Mouse (Mus musculus) neural tube, embryonic 12.5 days (tissue): ENCODE measurements at regions not wholly inside any gene's neighbourhood (a gene's known extent, or its start where the extent isn't known, plus 50 kb on each side); places are given as distances from the start of the nearest gene placed in this dataset.

Experiments used
- ATAC-seq: fragments of 200-750 bp; cut with Nextera tagmentation; 2 replicates; pipeline ENCODE4 v1.8.0; 2017; ENCODE audit warnings: low read depth, mild to moderate bottlenecking, moderate TSS enrichment, moderate library complexity; ENCODE audit not compliant: low FRiP score
- H3K27ac ChIP-seq: fragments of 300-500 bp; sonication (generic); 2 replicates; pipeline ENCODE4 v1.5.1; 2016
- H3K27me3 ChIP-seq: fragments of 300-500 bp; sonication (generic); replicated peaks from 2 replicates; pipeline ENCODE4 v1.6.1; 2016; ENCODE audit warnings: mild to moderate bottlenecking
- H3K36me3 ChIP-seq: fragments of 300-500 bp; sonication (generic); 2 replicates; pipeline ENCODE4 v1.6.1; 2016; ENCODE audit warnings: mild to moderate bottlenecking
- H3K4me1 ChIP-seq: fragments of 300-500 bp; sonication (generic); 2 replicates; pipeline ENCODE4 v1.6.1; 2016
- H3K4me2 ChIP-seq: fragments of 300-500 bp; sonication (generic); replicated peaks from 2 replicates; pipeline ENCODE4 v1.6.1; 2016; ENCODE audit warnings: mild to moderate bottlenecking
- H3K4me3 ChIP-seq: fragments of 300-500 bp; sonication (generic); 2 replicates; pipeline ENCODE4 v1.5.1; 2016
- H3K9ac ChIP-seq: fragments of 300-500 bp; sonication (generic); 2 replicates; pipeline ENCODE4 v1.6.1; 2016; ENCODE audit warnings: mild to moderate bottlenecking
- H3K9me3 ChIP-seq: fragments of 300-500 bp; sonication (generic); 2 replicates; pipeline ENCODE4 v1.6.1; 2016; ENCODE audit warnings: mild to moderate bottlenecking
- WGBS: fragments of 180-500 bp; shearing (Covaris S2); methylation state at CpG from one replicate; pipeline ENCODE4 v1.1.7; 2016; 5-methylcytosine and 5-hydroxymethylcytosine counted together

- Histone ChIP-seq H3K9me3 (no peaks in the 10 kb centered on the region), H3K27ac (no peak overlapping the region), H3K9ac (no peak overlapping the region), H3K4me2 (no peak overlapping the region), H3K27me3 (no peaks in the 10 kb centered on the region), H3K4me3 (no peak overlapping the region), H3K36me3 (no peaks in the 10 kb centered on the region), H3K4me1 (no peaks in the 10 kb centered on the region)
- 81% methylated on average over 4 of the region's 4 CpGs for WGBS
- ATAC-seq: no peak
Observed at GRCm38 (mm10) chr14:109941944-109942343, 813.0 kb downstream of the Slitrk6 start.

GRCm38 (mm10) chr14:109941162-109941561 is 813.8 kb downstream of the Slitrk6 start:
- Histone ChIP-seq H3K4me1 (no peaks in the 10 kb centered on the region), H3K9ac (no peak overlapping the region), H3K36me3 (no peaks in the 10 kb centered on the region), H3K27me3 (no peaks in the 10 kb centered on the region), H3K27ac (no peak overlapping the region), H3K4me2 (no peak overlapping the region), H3K9me3 (no peaks in the 10 kb centered on the region), H3K4me3 (no peak overlapping the region)
- no peak for ATAC-seq
- WGBS: 86% methylated on average over 1 of the region's 1 CpGs

GRCm38 (mm10) chr14:109937432-109937831 is 817.5 kb downstream of the Slitrk6 start:
- Histone ChIP-seq H3K4me2 (no peak overlapping the region), H3K36me3 (no peaks in the 10 kb centered on the region), H3K4me3 (no peak overlapping the region), H3K9me3 (no peaks in the 10 kb centered on the region), H3K27ac (no peak overlapping the region), H3K9ac (no peak overlapping the region), H3K27me3 (no peaks in the 10 kb centered on the region), H3K4me1 (no peaks in the 10 kb centered on the region)
- no peak for ATAC-seq
- WGBS: 91% methylated on average over 6 of the region's 6 CpGs

GRCm38 (mm10) chr14:109928977-109929376 is 826.0 kb downstream of the Slitrk6 start:
- Histone ChIP-seq H3K4me3 (no peak overlapping the region), H3K27ac (no peak overlapping the region), H3K27me3 (no peaks in the 10 kb centered on the region), H3K9ac (no peak overlapping the region), H3K36me3 (no peaks in the 10 kb centered on the region), H3K9me3 (no peaks in the 10 kb centered on the region), H3K4me1 (no peaks in the 10 kb centered on the region), H3K4me2 (no peak overlapping the region)
- 89% methylated on average over 7 of the region's 7 CpGs for WGBS
- ATAC-seq: no peak

GRCm38 (mm10) chr14:109891896-109892165 is 863.1 kb downstream of the Slitrk6 start:
- Histone ChIP-seq H3K4me3 (no peak overlapping the region), H3K9me3 (no peaks in the 10 kb centered on the region), H3K4me1 (no peaks in the 10 kb centered on the region), H3K27me3 (no peaks in the 10 kb centered on the region), H3K27ac (no peak overlapping the region), H3K9ac (no peak overlapping the region), H3K36me3 (no peaks in the 10 kb centered on the region), H3K4me2 (no peak overlapping the region)
- 87% methylated on average over 2 of the region's 2 CpGs for WGBS
- no peak for ATAC-seq

GRCm38 (mm10) chr14:109891151-109891895 is 863.6 kb downstream of the Slitrk6 start:
- 80% methylated on average over 3 of the region's 3 CpGs for WGBS
- no peak overlapping the region for H3K9ac ChIP-seq
- no peak overlapping the region for H3K4me3 ChIP-seq
- H3K4me1 ChIP-seq: no peaks in the 10 kb centered on the region
- no peaks in the 10 kb centered on the region for H3K36me3 ChIP-seq
- no peaks in the 10 kb centered on the region for H3K27me3 ChIP-seq
- no peak overlapping the region for H3K4me2 ChIP-seq
- no peaks in the 10 kb centered on the region for H3K9me3 ChIP-seq
- H3K27ac ChIP-seq: no peak overlapping the region
- ATAC-seq: peak; percentile 50

- no peaks in the 10 kb centered on the region for H3K9me3 ChIP-seq
- ATAC-seq: no peak
- H3K27ac ChIP-seq: no peak overlapping the region
- H3K4me2 ChIP-seq: no peak overlapping the region
- H3K27me3 ChIP-seq: no peaks in the 10 kb centered on the region
- H3K9ac ChIP-seq: no peak overlapping the region
- 23% methylated on average over 1 of the region's 1 CpGs for WGBS
- no peak overlapping the region for H3K4me3 ChIP-seq
- no peaks in the 10 kb centered on the region for H3K36me3 ChIP-seq
- no peaks in the 10 kb centered on the region for H3K4me1 ChIP-seq
Observed at GRCm38 (mm10) chr14:109876950-109877663, 877.8 kb downstream of the Slitrk6 start.

- Histone ChIP-seq H3K27ac (no peak overlapping the region), H3K4me1 (no peaks in the 10 kb centered on the region), H3K4me2 (no peak overlapping the region), H3K9ac (no peak overlapping the region), H3K9me3 (no peaks in the 10 kb centered on the region), H3K36me3 (no peaks in the 10 kb centered on the region), H3K4me3 (no peak overlapping the region), H3K27me3 (no peaks in the 10 kb centered on the region)
- no peak for ATAC-seq
- 9% methylated on average over 1 of the region's 1 CpGs for WGBS
Observed at GRCm38 (mm10) chr14:109874230-109874629, 880.7 kb downstream of the Slitrk6 start.

- H3K27me3 ChIP-seq: no peaks in the 10 kb centered on the region
- ATAC-seq: peak; percentile 75
- no peak overlapping the region for H3K4me2 ChIP-seq
- no peak overlapping the region for H3K4me3 ChIP-seq
- no peaks in the 10 kb centered on the region for H3K9me3 ChIP-seq
- WGBS: 51% methylated on average over 6 of the region's 6 CpGs
- no peak overlapping the region for H3K9ac ChIP-seq
- no peaks in the 10 kb centered on the region for H3K4me1 ChIP-seq
- no peak overlapping the region for H3K27ac ChIP-seq
- no peaks in the 10 kb centered on the region for H3K36me3 ChIP-seq
Observed at GRCm38 (mm10) chr14:109840354-109841104, 914.4 kb downstream of the Slitrk6 start.

- H3K36me3 ChIP-seq: no peaks in the 10 kb centered on the region
- ATAC-seq: no peak
Observed at GRCm38 (mm10) chr14:109802522-109803126, 888.7 kb upstream of the Slitrk1 start.

GRCm38 (mm10) chr14:109772246-109772645 is 858.3 kb upstream of the Slitrk1 start:
- Histone ChIP-seq H3K4me3 (no peak overlapping the region), H3K4me1 (no peaks in the 10 kb centered on the region), H3K9ac (no peak overlapping the region), H3K9me3 (no peaks in the 10 kb centered on the region), H3K36me3 (no peaks in the 10 kb centered on the region), H3K27ac (no peak overlapping the region), H3K27me3 (no peaks in the 10 kb centered on the region), H3K4me2 (no peak overlapping the region)
- no peak for ATAC-seq
- 72% methylated on average over 1 of the region's 1 CpGs for WGBS

More at GRCm38 (mm10) chr14:109802522-109803126, 888.7 kb upstream of the Slitrk1 start:
- H3K4me3 ChIP-seq: no peak overlapping the region
- no peaks in the 10 kb centered on the region for H3K4me1 ChIP-seq
- no peaks in the 10 kb centered on the region for H3K27me3 ChIP-seq
- H3K4me2 ChIP-seq: no peak overlapping the region
- H3K9me3 ChIP-seq: no peaks in the 10 kb centered on the region
- 64% methylated on average over 3 of the region's 3 CpGs for WGBS
- H3K9ac ChIP-seq: no peak overlapping the region
- no peak overlapping the region for H3K27ac ChIP-seq

- H3K4me3 ChIP-seq: no peak overlapping the region
- H3K27me3 ChIP-seq: no peaks in the 10 kb centered on the region
- H3K4me1 ChIP-seq: no peaks in the 10 kb centered on the region
- H3K36me3 ChIP-seq: no peaks in the 10 kb centered on the region
- H3K27ac ChIP-seq: no peak overlapping the region
- WGBS: 26% methylated on average over 1 of the region's 1 CpGs
- no peak overlapping the region for H3K4me2 ChIP-seq
- no peak overlapping the region for H3K9ac ChIP-seq
- peak; percentile 68; the same call in 1 of the 2 replicates for ATAC-seq
- no peaks in the 10 kb centered on the region for H3K9me3 ChIP-seq
Observed at GRCm38 (mm10) chr14:109760892-109761291, 846.9 kb upstream of the Slitrk1 start.
